Mouse (Mus musculus) forebrain, embryonic 11.5 days (tissue): ENCODE results near the gene Vmn1r59. TPM values are rescaled to one million over a fixed set of nuclear protein-coding genes. Genes with fewer than 3 reads are reported as not detected.
"Not testable (repeated sequence)": the region's sequence is repeated elsewhere in the genome, so short reads cannot be mapped to it uniquely, and the experiment has no call there.

Experiments used
- ATAC-seq: fragments of 200-750 bp; cut with Nextera tagmentation; replicated peaks from 2 replicates; pipeline ENCODE4 v1.8.0; 2017; ENCODE audit warnings: moderate TSS enrichment; ENCODE audit not compliant: low FRiP score
- DNase-seq: peaks from one replicate; pipeline ENCODE4 v3.0.0-alpha.2; 2017; ENCODE audit warnings: low spot score
- H3K27ac ChIP-seq: fragments of 300-500 bp; sonication (generic); 2 replicates; pipeline ENCODE4 v1.5.1; 2014; ENCODE audit warnings: low read depth, low read length
- H3K27me3 ChIP-seq: fragments of 300-500 bp; sonication (generic); 2 replicates; pipeline ENCODE4 v1.6.1; 2014; ENCODE audit warnings: mild to moderate bottlenecking, low read length, mixed read lengths; ENCODE audit not compliant: control insufficient read depth, insufficient read depth
- H3K36me3 ChIP-seq: fragments of 300-500 bp; sonication (generic); 2 replicates; pipeline ENCODE4 v1.6.1; 2014; ENCODE audit warnings: mild to moderate bottlenecking, low read length, moderate library complexity, mixed read lengths; ENCODE audit not compliant: control insufficient read depth, insufficient read depth
- H3K4me1 ChIP-seq: fragments of 300-500 bp; sonication (generic); replicated peaks from 2 replicates; pipeline ENCODE4 v1.6.1; 2014; ENCODE audit warnings: low read length, mixed read lengths; ENCODE audit not compliant: control insufficient read depth, insufficient read depth
- H3K4me2 ChIP-seq: fragments of 300-500 bp; sonication (generic); 2 replicates; pipeline ENCODE4 v1.6.1; 2014; ENCODE audit warnings: low read depth, mild to moderate bottlenecking, low read length, moderate library complexity, mixed read lengths; ENCODE audit not compliant: severe bottlenecking
- H3K4me3 ChIP-seq: fragments of 300-500 bp; sonication (generic); 2 replicates; pipeline ENCODE4 v1.5.1; 2014; ENCODE audit warnings: low read depth, low read length
- H3K9ac ChIP-seq: fragments of 300-500 bp; sonication (generic); 2 replicates; pipeline ENCODE4 v1.6.1; 2014; ENCODE audit warnings: low read length
- H3K9me3 ChIP-seq: fragments of 300-500 bp; sonication (generic); 2 replicates; pipeline ENCODE4 v1.6.1; 2016; ENCODE audit warnings: low read length, mixed read lengths; ENCODE audit not compliant: control insufficient read depth
- WGBS: fragments of 180-500 bp; shearing (Covaris S2); extraction: QIAGEN DNeasy Blood & Tissue Kit; methylation state at CpG from one replicate; pipeline ENCODE4 v1.1.7; 2014; 5-methylcytosine and 5-hydroxymethylcytosine counted together
- polyA plus RNA-seq: library from polyadenylated mRNA; unstranded; fragments of >200 nt; fragmentation: Nextera tagmentation; extraction: Ambion mirVana; gene quantifications from 2 replicates; pipeline ENCODE4 v1.2.1, GENCODE M21; 2014

The Vmn1r59 gene
- not detected in 2 replicates for polyA plus RNA-seq

DNA sequence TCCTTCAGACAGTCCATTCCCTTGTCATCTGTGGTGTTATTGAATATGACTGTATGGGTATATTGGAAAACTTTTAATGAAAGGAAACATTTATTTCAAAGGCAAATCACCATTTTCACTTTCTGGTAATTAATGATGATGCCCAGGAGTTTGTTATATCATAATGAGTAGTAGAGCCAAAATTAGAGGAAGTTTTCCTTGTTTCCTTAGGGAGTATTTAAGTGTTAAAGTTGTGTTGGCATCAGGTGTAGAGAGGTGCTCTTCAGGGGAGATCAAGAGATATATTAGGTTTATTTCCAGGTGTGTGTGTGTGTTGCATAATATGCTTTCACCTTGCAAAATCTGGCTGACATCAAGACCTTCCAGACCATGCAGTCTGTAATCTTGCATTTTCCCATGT lies at the start of gene Vmn1r59:
Gene Vmn1r59 (minus strand): TSS at position 101 of the 400 bp plus-strand sequence.
- DNase-seq, result no peak
- no peaks in the 10 kb centered on the region for H3K27me3 ChIP-seq
- no peak within 1 kb of the TSS for H3K4me2 ChIP-seq
- no peak within 1 kb of the TSS for H3K27ac ChIP-seq
- H3K36me3 ChIP-seq, result no peaks in the 10 kb centered on the region
- no peaks in the 10 kb centered on the region for H3K4me1 ChIP-seq
- H3K9ac ChIP-seq, result no peak within 1 kb of the TSS
- no peak for ATAC-seq
- H3K9me3 ChIP-seq, result peaks cover 10% of the 10 kb centered on the region
- H3K4me3 ChIP-seq, result no peak within 1 kb of the TSS

DNA sequence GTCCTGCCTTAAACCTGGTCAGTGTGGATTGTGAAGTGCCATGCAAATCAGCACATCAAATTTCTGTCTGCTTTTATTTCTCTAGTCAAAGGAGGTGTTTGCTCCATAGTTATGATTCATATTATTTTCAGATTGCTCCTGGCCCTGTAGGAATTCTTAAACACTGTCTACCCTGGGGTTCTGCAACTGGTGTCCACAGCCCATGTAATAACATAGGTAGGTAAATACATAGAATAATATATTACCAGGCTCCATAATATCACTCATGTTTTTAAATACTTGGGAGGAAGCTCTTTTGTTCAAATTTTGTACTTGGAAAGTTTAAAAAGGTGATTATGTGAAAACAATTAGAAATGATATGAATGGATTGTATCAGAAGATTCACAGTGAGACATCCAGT lies 37.3 kb upstream of the Vmn1r59 start, which contains the start of gene Vmn2r28:
Gene Vmn2r28 (minus strand): TSS at position 101 of the 400 bp plus-strand sequence.
- H3K9me3 ChIP-seq, H3K4me3 ChIP-seq, H3K4me1 ChIP-seq, DNase-seq, H3K27ac ChIP-seq, H3K4me2 ChIP-seq, H3K36me3 ChIP-seq, H3K27me3 ChIP-seq, ATAC-seq, H3K9ac ChIP-seq: not testable (repeated sequence)

DNA sequence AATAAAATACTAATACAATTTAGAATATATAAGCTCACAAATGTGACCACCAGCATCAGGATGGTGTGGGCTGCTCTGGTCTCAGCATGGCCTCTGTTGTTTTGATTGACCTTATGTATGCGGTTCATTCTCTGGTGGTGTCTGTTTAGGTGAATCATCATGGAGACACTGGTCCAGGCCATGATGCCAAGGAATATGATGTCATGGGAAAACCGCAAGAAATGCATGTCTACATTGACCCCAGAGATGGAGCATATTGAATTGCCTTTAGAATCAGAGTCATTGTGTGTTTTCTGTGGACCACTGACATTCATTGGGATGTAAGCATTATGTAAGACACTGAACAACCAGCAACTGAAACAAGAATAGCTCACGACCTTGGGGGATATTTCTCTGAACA lies 2.6 kb downstream of the Vmn1r59 start:
- H3K36me3 ChIP-seq, H3K9me3 ChIP-seq, H3K4me3 ChIP-seq, H3K4me1 ChIP-seq, ATAC-seq, H3K27ac ChIP-seq, H3K9ac ChIP-seq, H3K4me2 ChIP-seq, H3K27me3 ChIP-seq, DNase-seq: not testable (repeated sequence)
- 74% methylated on average over 3 of the region's 3 CpGs for WGBS

DNA sequence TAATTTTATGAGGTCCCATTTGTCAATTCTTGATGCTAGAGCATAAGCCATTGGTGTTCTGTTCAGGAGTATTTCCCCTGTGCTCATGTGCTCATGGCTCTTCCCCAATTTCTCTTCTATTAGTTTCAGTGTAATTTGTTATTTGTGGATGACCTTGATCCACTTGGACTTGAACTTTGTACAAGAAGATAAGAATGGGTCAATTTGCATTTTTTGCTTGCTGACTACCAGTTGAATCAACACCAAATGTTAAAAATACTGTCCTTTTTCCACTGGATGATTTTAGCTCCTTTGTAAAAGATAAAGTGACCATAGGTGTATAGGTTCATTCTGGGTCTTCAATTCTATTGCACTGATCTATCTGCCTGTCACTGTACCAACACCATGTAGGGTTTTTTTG lies 7.9 kb downstream of the Vmn1r59 start:
- no peaks in the 10 kb centered on the region; the same call in 1 of the 2 replicates for H3K9me3 ChIP-seq
- H3K36me3 ChIP-seq, result no peaks in the 10 kb centered on the region
- no peak for DNase-seq
- H3K4me1 ChIP-seq, result no peaks in the 10 kb centered on the region
- no peak overlapping the region for H3K4me2 ChIP-seq
- no peak overlapping the region for H3K4me3 ChIP-seq
- H3K27ac ChIP-seq, result no peak overlapping the region
- no peak for ATAC-seq
- no peaks in the 10 kb centered on the region for H3K27me3 ChIP-seq
- H3K9ac ChIP-seq, result no peak overlapping the region

DNA sequence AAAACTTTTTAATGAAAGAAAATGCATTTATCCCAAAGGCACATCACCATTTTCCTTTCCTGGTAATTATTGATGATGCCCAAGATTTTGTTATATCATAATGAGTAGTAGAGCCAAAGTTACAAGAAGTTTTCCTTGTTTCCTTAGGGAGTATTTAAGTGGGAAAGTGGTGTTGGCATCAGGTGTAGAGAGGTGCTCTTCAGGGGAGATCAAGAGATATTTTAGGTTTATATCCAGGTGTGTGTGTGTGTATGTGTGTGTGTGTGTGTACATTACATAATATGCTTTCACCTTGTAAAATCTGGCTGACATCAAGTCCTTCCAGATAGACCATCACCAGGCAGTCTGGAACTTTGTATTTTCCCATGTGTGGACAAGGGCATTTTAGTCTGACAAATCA lies 43.3 kb downstream of the Vmn1r59 start, which contains the start of gene Vmn1r58:
Gene Vmn1r58 (minus strand): TSS at position 101 of the 400 bp plus-strand sequence.
- not testable (repeated sequence) for H3K4me2 ChIP-seq, H3K4me3 ChIP-seq, H3K9me3 ChIP-seq, H3K27me3 ChIP-seq, H3K9ac ChIP-seq, H3K27ac ChIP-seq, H3K36me3 ChIP-seq, H3K4me1 ChIP-seq, ATAC-seq, DNase-seq

DNA sequence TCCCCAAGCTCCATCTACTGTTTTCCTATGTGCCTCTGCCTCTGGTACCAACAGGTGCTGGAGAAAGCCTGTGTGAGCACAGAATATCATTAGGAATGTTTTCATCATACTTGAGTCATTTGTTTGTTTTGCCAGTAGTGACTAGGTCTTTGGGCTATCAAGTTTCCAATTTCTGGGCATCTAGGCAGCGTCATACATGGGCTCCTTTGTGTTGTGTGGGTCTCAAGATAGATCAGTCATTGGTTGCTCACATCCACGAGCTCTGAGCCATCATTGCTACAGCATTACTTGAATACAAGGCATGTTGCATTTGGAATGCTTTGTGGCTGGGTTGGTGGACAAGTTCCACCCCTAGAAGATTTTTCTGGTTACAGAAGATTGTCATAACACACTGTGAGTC lies 50.4 kb downstream of the Vmn1r59 start:
- H3K27me3 ChIP-seq, result no peaks in the 10 kb centered on the region
- WGBS, result 44% methylated on average over 2 of the region's 2 CpGs
- no peak overlapping the region for H3K4me3 ChIP-seq
- DNase-seq, result no peak
- no peaks in the 10 kb centered on the region for H3K36me3 ChIP-seq
- ATAC-seq, result no peak
- H3K9ac ChIP-seq, result no peak overlapping the region
- peaks cover 3% of the 10 kb centered on the region; the same call in 1 of the 2 replicates for H3K9me3 ChIP-seq
- H3K4me1 ChIP-seq, result no peaks in the 10 kb centered on the region
- no peak overlapping the region for H3K4me2 ChIP-seq
- no peak overlapping the region for H3K27ac ChIP-seq

Other genes with a start within 250 kb of the Vmn1r59 start
- not detected in 2 replicates for gene Vmn1r57, start 238.3 kb downstream of the Vmn1r59 start, polyA plus RNA-seq
- not detected in 2 replicates for gene Gm5065, start 106.2 kb downstream of the Vmn1r59 start, polyA plus RNA-seq
- gene Nlrp2, start 105.7 kb downstream of the Vmn1r59 start, polyA plus RNA-seq, result not detected in 2 replicates
- gene Vmn1r58, start 43.4 kb downstream of the Vmn1r59 start, polyA plus RNA-seq, result not detected in 2 replicates
- gene Vmn2r28, start 37.2 kb upstream of the Vmn1r59 start, polyA plus RNA-seq, result not detected in 2 replicates
- not detected in 2 replicates for gene Vmn1r60, start 90.5 kb upstream of the Vmn1r59 start, polyA plus RNA-seq
- gene Vmn1r61, start 156.5 kb upstream of the Vmn1r59 start, polyA plus RNA-seq, result not detected in 2 replicates
- gene Vmn1r62, start 216.9 kb upstream of the Vmn1r59 start, polyA plus RNA-seq, result not detected in 2 replicates